Mouse (Mus musculus) limb, embryonic 13.5 days (tissue): Measurements from ENCODE around the gene Piwil4. TPM values are rescaled to one million over a fixed set of nuclear protein-coding genes. Genes with fewer than 3 reads are reported as not detected.

Experiments used
- ATAC-seq: fragments of 200-750 bp; cut with Nextera tagmentation; 2 replicates; pipeline ENCODE4 v1.8.0; 2017; ENCODE audit warnings: low read depth, moderate number of reproducible peaks, moderate TSS enrichment; ENCODE audit not compliant: low FRiP score
- H3K27ac ChIP-seq: fragments of 300-500 bp; sonication (generic); 2 replicates; pipeline ENCODE4 v1.5.1; 2015; ENCODE audit warnings: inconsistent platforms, mild to moderate bottlenecking, moderate library complexity
- H3K27me3 ChIP-seq: fragments of 300-500 bp; sonication (generic); 2 replicates; pipeline ENCODE4 v1.6.1; 2015; ENCODE audit warnings: mild to moderate bottlenecking, inconsistent platforms
- H3K36me3 ChIP-seq: fragments of 300-500 bp; sonication (generic); 2 replicates; pipeline ENCODE4 v1.6.1; 2015; ENCODE audit warnings: inconsistent platforms, mild to moderate bottlenecking, moderate library complexity
- H3K4me1 ChIP-seq: fragments of 300-500 bp; sonication (generic); 2 replicates; pipeline ENCODE4 v1.6.1; 2015; ENCODE audit warnings: inconsistent platforms
- H3K4me2 ChIP-seq: fragments of 300-500 bp; sonication (generic); replicated peaks from 2 replicates; pipeline ENCODE4 v1.6.1; 2015; ENCODE audit warnings: inconsistent platforms, mild to moderate bottlenecking, moderate library complexity
- H3K4me3 ChIP-seq: fragments of 300-500 bp; sonication (generic); 2 replicates; pipeline ENCODE4 v1.5.1; 2015; ENCODE audit warnings: moderate library complexity, mild to moderate bottlenecking, inconsistent platforms
- H3K9ac ChIP-seq: fragments of 300-500 bp; sonication (generic); 2 replicates; pipeline ENCODE4 v1.6.1; 2015; ENCODE audit warnings: mild to moderate bottlenecking, inconsistent platforms
- H3K9me3 ChIP-seq: fragments of 300-500 bp; sonication (generic); 2 replicates; pipeline ENCODE4 v1.6.1; 2016; ENCODE audit warnings: inconsistent platforms
- WGBS: fragments of 180-500 bp; shearing (Covaris S2); methylation state at CpG from one replicate; pipeline ENCODE4 v1.1.7; 2015; 5-methylcytosine and 5-hydroxymethylcytosine counted together
- polyA plus RNA-seq: library from polyadenylated mRNA; unstranded; fragments of >200 nt; fragmentation: Nextera tagmentation; extraction: Ambion mirVana; gene quantifications from 2 replicates; pipeline ENCODE4 v1.2.1, GENCODE M21; 2015

The Piwil4 gene
- polyA plus RNA-seq, 1 experiment from 2014 or later: not detected

GRCm38 (mm10) chr9:14654010-14654409 lies 86.5 kb downstream of the Piwil4 start:
- 82% methylated on average over 2 of the region's 2 CpGs for WGBS
- H3K27me3 ChIP-seq: no peaks in the 10 kb centered on the region
- no peak overlapping the region for H3K4me3 ChIP-seq
- no peak overlapping the region for H3K4me2 ChIP-seq
- no peak for ATAC-seq
- no peaks in the 10 kb centered on the region for H3K4me1 ChIP-seq
- no peaks in the 10 kb centered on the region for H3K36me3 ChIP-seq
- H3K9ac ChIP-seq: no peak overlapping the region
- no peaks in the 10 kb centered on the region for H3K9me3 ChIP-seq
- no peak overlapping the region for H3K27ac ChIP-seq

GRCm38 (mm10) chr9:14652761-14653160 lies 87.8 kb downstream of the Piwil4 start:
- no peak overlapping the region for H3K4me3 ChIP-seq
- no peak overlapping the region for H3K9ac ChIP-seq
- no peaks in the 10 kb centered on the region for H3K4me1 ChIP-seq
- WGBS: 57% methylated on average over 1 of the region's 1 CpGs
- no peak for ATAC-seq
- no peaks in the 10 kb centered on the region for H3K9me3 ChIP-seq
- H3K4me2 ChIP-seq: no peak overlapping the region
- no peak overlapping the region for H3K27ac ChIP-seq
- H3K36me3 ChIP-seq: no peaks in the 10 kb centered on the region
- H3K27me3 ChIP-seq: no peaks in the 10 kb centered on the region

GRCm38 (mm10) chr9:14647849-14648248 lies 92.7 kb downstream of the Piwil4 start:
- WGBS: 87% methylated on average over 8 of the region's 8 CpGs
- no peak overlapping the region for H3K27ac ChIP-seq
- H3K4me3 ChIP-seq: no peak overlapping the region
- no peaks in the 10 kb centered on the region for H3K27me3 ChIP-seq
- no peak overlapping the region for H3K9ac ChIP-seq
- H3K36me3 ChIP-seq: no peaks in the 10 kb centered on the region
- no peak overlapping the region for H3K4me2 ChIP-seq
- no peak for ATAC-seq
- H3K4me1 ChIP-seq: peaks cover 8% of the 10 kb centered on the region
- no peaks in the 10 kb centered on the region for H3K9me3 ChIP-seq

- H3K27me3 ChIP-seq: no peaks in the 10 kb centered on the region
- no peak overlapping the region for H3K4me2 ChIP-seq
- no peak for ATAC-seq
- WGBS: 93% methylated on average over 1 of the region's 1 CpGs
- peaks cover 20% of the 10 kb centered on the region for H3K4me1 ChIP-seq
- no peak overlapping the region for H3K4me3 ChIP-seq
- H3K36me3 ChIP-seq: no peaks in the 10 kb centered on the region
- H3K9me3 ChIP-seq: no peaks in the 10 kb centered on the region
- H3K9ac ChIP-seq: no peak overlapping the region
- H3K27ac ChIP-seq: no peak overlapping the region
Measured at GRCm38 (mm10) chr9:14646641-14647040, 93.9 kb downstream of the Piwil4 start.

Other genes starting within 250 kb of the Piwil4 start
- gene Kdm4d, start 240.3 kb downstream of the Piwil4 start, polyA plus RNA-seq: 0.42 and 0.55 TPM in 2 replicates
- gene Cwc15, start 240.1 kb downstream of the Piwil4 start, polyA plus RNA-seq: 165 and 170 TPM in 2 replicates
- 33.3 and 35.3 TPM in 2 replicates for gene Amotl1, start 95.7 kb downstream of the Piwil4 start, polyA plus RNA-seq
- 3.8 and 3.9 TPM in 2 replicates for gene Fut4, start 11.7 kb upstream of the Piwil4 start, polyA plus RNA-seq
- 0.39 and 0.55 TPM in 2 replicates for gene 1700012B09Rik, start 30.3 kb upstream of the Piwil4 start, polyA plus RNA-seq
- gene Mre11a, start 43.9 kb upstream of the Piwil4 start, polyA plus RNA-seq: 23.7 and 28.4 TPM in 2 replicates
- gene Ankrd49, start 44.1 kb upstream of the Piwil4 start, polyA plus RNA-seq: 44.4 and 46.7 TPM in 2 replicates
- 2.5 and 2.6 TPM in 2 replicates for gene Gpr83, start 119.5 kb upstream of the Piwil4 start, polyA plus RNA-seq
- 0.33 and 0.34 TPM in 2 replicates for gene Izumo1r, start 163.2 kb upstream of the Piwil4 start, polyA plus RNA-seq